Mouse (Mus musculus) olfactory bulb, adult 2 months (tissue): ENCODE measurements around the gene Dcun1d3. TPM values are rescaled to one million over a fixed set of nuclear protein-coding genes. Genes with fewer than 3 reads are reported as not detected.

Source experiments
- H3K27ac ChIP-seq: fragments of 200-500 bp; 2 replicates; pipeline ENCODE4 v1.5.1; 2012; ENCODE audit warnings: low read depth, low read length; ENCODE audit not compliant: insufficient read depth
- H3K4me1 ChIP-seq: fragments of 200-500 bp; 2 replicates; pipeline ENCODE4 v1.6.1; 2012; ENCODE audit warnings: low read length; ENCODE audit not compliant: control insufficient read depth, insufficient read depth
- H3K4me3 ChIP-seq: fragments of 200-500 bp; 2 replicates; pipeline ENCODE4 v1.5.1; 2012; ENCODE audit warnings: mild to moderate bottlenecking, low read depth, low read length, moderate library complexity; ENCODE audit not compliant: insufficient read depth
- CTCF ChIP-seq: fragments of 200-500 bp; IDR thresholded peaks from 2 replicates; pipeline ENCODE4 v1.5.1; 2012; ENCODE audit warnings: low read depth, mild to moderate bottlenecking, low read length, moderate library complexity; ENCODE audit not compliant: insufficient read depth
- POLR2A ChIP-seq: fragments of 200-500 bp; IDR thresholded peaks from 2 replicates; pipeline ENCODE4 v1.6.1; 2012; ENCODE audit warnings: mild to moderate bottlenecking, low read depth, low read length, moderate library complexity; ENCODE audit not compliant: insufficient read depth
- WGBS: fragments of 180-500 bp; shearing (Covaris S2); methylation state at CpG from one replicate; pipeline ENCODE4 v1.1.7; 2018; 5-methylcytosine and 5-hydroxymethylcytosine counted together
- polyA plus RNA-seq: library from polyadenylated mRNA; stranded (reverse); fragments of >200 nt; gene quantifications from 2 replicates; pipeline ENCODE4 v1.2.4, GENCODE M21; 2012; ENCODE audit warnings: low replicate concordance; ENCODE audit not compliant: missing spikeins, insufficient read depth, insufficient read length

Dcun1d3 gene
- not detected in 2 replicates for polyA plus RNA-seq

GRCm38 (mm10) chr7:119895639-119896512 is at the start of gene Dcun1d3, which contains the start of gene Lyrm1:
Dcun1d3 (minus strand) TSS chr7:119896298.
Lyrm1 (plus strand) TSS chr7:119895861.
- Histone ChIP-seq H3K4me1 (no peaks in the 10 kb centered on the region; the same call in 1 of the 2 replicates), H3K27ac (peak within 1 kb of the TSS; percentile 99), H3K4me3 (peak within 1 kb of the TSS; percentile 86)
- WGBS = under 1% methylated on average over 63 of the region's 63 CpGs
- peak; percentile 57; the same call in 1 of the 2 replicates for TF ChIP-seq POLR2A
- TF ChIP-seq CTCF = 0 out of 2 replicates have a peak, but pooled peaks have one; percentile 4

DNA sequence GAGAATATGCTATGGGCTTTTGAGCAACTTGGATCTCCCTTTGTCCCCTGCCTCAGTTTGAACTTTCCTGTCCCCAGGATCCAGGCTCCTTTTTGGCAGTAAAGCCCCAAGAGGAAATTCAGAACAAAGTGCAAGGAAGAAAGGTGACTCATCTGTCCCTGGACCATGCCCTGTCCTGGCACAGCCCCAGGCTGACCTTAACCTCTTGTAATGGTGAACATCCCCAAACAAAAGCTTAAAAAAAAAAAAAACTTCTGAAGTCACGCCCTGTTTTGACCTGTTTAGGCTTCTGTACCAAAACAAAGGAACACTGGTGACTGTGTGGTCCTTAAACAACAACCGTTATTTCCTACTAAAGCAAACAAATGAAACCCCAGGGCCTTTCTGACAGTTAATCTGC is 45.5 kb upstream of the Dcun1d3 start:
- TF ChIP-seq CTCF (no peak), POLR2A (no peak)
- WGBS = 79% methylated on average over 2 of the region's 2 CpGs

DNA sequence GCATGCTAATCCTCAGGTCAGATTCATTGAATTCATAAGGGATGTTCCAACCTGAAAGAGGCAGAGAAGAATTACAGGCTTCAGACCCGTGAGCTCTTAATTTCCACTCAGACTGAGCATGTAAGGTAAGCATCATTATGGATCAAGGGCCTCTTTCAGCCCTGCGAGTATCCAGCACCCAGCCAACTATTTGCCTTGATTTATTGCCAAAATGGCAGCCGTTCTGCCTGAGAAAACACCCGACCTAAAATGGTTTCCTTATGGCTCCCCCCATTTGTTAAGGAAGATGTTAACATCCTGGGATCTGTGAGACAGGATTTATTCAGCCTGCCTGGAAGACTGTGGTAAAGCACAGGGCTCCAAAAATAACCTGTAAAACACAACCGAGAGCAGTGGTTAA is 40.9 kb upstream of the Dcun1d3 start:
- TF ChIP-seq CTCF = no peak
- H3K4me3 ChIP-seq = no peak overlapping the region
- H3K27ac ChIP-seq = no peak overlapping the region
- 49% methylated on average over 5 of the region's 5 CpGs for WGBS
- H3K4me1 ChIP-seq = no peaks in the 10 kb centered on the region

More for the DNA sequence above, 45.5 kb upstream of the Dcun1d3 start:
- Histone ChIP-seq H3K4me3 (no peak overlapping the region), H3K27ac (no peak overlapping the region), H3K4me1 (no peaks in the 10 kb centered on the region)

DNA sequence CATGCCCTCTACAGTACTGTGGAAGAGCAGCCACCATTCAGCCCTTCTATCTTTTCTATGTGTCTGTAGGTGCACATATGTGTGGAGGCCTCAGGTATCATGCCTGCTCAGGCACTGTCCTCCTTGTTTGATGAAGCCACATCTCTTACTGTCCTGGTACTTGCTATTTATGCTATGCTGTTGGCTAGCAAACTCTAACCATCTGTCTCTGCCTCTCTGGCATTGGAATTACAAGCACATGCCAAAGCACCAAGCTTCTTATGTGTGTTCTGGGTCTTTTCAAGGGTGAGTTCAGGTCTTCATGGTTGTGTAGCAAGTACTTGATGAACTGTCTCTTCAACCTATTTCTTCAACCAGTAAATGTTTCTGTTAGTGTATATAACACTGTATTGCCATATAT is 40.2 kb upstream of the Dcun1d3 start:
- Histone ChIP-seq H3K4me1 (no peaks in the 10 kb centered on the region), H3K4me3 (no peak overlapping the region), H3K27ac (no peak overlapping the region)
- TF ChIP-seq CTCF = no peak
- TF ChIP-seq POLR2A = no peak

DNA sequence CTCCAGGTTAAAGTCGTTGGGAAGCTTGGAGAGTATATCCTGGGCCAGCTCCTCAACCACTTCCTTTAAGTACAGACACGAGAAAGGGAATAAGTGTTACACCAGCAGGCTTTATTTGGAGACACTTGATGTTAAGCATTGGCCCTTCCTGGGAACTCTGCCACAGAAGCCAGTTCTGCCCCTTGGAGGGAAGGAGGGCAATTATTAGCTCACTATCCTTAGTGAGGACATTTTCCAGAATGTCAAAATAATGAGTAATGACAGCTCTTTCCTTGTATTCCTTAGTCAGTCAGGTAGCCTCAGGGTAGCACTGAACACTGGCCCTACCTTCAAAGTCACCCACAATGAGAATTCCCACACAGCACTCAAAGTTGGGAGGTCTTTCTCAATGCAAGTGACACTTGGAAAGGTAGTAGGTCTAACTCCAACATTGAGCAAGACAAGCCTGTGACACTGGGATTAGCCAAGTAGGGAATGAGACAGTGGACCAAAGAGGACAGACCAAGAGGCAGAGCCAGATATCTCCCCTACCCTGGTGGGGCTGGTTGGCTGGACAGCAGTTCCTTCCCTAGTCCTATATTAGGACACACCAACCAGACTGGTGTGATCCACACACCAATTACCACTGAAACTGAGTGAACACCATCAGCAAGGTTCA is 32.8 kb upstream of the Dcun1d3 start:
- H3K27ac ChIP-seq = no peak overlapping the region
- H3K4me3 ChIP-seq = no peak overlapping the region
- TF ChIP-seq POLR2A = no peak
- no peak for TF ChIP-seq CTCF
- 68% methylated on average over 2 of the region's 2 CpGs for WGBS
- H3K4me1 ChIP-seq = no peaks in the 10 kb centered on the region

DNA sequence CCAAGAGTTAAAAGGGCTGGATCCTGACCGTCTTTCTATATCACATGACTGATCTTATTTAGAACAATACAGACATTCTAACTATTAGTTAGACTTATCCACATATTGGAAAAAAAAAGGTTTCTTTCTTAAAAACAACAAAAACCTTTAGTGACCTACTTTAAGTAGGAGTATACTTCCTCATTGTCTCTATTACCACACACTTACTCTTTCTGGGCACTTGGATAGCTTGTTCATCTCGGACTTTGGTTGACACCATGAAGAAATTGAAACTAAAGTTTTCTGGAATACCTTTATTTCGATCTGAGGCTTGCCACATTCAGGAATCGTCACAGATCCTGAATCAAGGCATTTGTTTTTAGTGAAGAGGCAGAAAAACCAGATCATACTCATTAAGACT is 25.0 kb upstream of the Dcun1d3 start:
- H3K4me3 ChIP-seq = no peak overlapping the region
- no peak for TF ChIP-seq POLR2A
- TF ChIP-seq CTCF = no peak
- 46% methylated on average over 4 of the region's 4 CpGs for WGBS

GRCm38 (mm10) chr7:119920457-119920856 is 24.4 kb upstream of the Dcun1d3 start:
- Histone ChIP-seq H3K4me1 (no peaks in the 10 kb centered on the region), H3K4me3 (no peak overlapping the region), H3K27ac (peak overlapping the region; percentile 51; the same call in 1 of the 2 replicates)
- no peak for TF ChIP-seq POLR2A
- no peak for TF ChIP-seq CTCF
- WGBS = 15% methylated on average over 2 of the region's 2 CpGs

More for the DNA sequence above, 25.0 kb upstream of the Dcun1d3 start:
- no peak overlapping the region for H3K27ac ChIP-seq
- no peaks in the 10 kb centered on the region for H3K4me1 ChIP-seq

GRCm38 (mm10) chr7:119911727-119912126 is 15.6 kb upstream of the Dcun1d3 start:
- 86% methylated on average over 3 of the region's 3 CpGs for WGBS
- TF ChIP-seq POLR2A (no peak), CTCF (no peak)

DNA sequence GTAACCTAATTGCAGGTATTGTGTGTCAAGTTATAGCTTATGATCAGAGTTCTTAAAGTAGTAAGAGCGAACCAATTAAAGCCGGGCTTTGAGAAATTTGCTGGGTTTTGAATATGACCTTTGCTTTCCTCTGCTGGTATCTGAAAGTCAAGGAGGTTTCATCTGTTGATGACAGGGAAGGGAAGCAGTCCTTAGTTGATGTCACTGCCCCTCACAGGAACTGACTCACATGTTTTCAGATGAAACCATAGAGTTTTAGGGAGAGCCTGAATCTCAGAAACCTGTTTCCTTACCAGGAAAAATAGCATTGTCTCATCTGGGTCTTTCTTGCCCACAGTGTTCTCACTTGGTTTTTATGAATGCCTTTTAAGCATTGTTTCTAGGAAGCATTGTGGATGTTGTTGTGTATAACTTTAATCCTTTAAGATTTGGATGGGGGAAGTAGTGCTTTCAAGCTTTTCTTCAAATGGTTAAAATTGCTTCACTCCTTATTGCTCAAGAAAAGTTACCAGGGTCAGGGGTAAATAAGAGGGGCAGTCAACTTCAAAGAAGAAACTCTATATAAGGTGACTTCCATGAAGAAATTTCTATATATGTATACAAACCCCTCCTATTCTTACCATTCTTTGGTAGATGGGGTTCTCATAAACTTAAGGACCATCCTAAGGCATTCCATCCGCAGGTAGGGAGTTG is 10.6 kb upstream of the Dcun1d3 start:
- TF ChIP-seq POLR2A (no peak), CTCF (no peak)
- WGBS = 97% methylated on average over 3 of the region's 3 CpGs
- no peak overlapping the region for H3K27ac ChIP-seq
- no peak overlapping the region for H3K4me3 ChIP-seq
- no peaks in the 10 kb centered on the region for H3K4me1 ChIP-seq

More at GRCm38 (mm10) chr7:119911727-119912126, 15.6 kb upstream of the Dcun1d3 start:
- Histone ChIP-seq H3K4me3 (no peak overlapping the region), H3K4me1 (no peaks in the 10 kb centered on the region), H3K27ac (no peak overlapping the region)
